Comparison of ENCODE assay signal across 8 mouse cellular contexts in the genomic region with DNA sequence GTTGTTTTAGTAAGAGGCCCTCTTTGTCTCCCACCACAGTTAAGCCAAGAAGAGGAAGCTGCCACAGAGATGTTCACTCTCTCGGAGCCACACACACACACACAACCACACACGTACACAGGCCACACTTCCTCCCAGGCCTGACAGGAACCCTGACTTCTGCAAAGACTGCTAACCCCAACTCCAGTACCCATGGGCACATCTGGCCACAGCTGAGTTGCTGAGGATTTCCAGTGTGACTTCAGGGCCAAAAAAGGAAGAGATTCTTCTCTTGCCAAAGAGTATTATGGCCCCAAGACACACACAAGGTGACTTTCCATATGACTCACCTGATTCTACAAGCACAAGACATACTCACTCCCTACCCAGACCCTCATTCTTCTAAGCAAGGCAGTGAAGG. TPM values are rescaled to one million over a fixed set of nuclear protein-coding genes. Genes with fewer than 3 reads are reported as not detected.
A peak's percentile ranks its signal among the peaks of the same experiment; 100 is the strongest.
DNase-seq lines count a peak whose midpoint lies in the region; ATAC-seq lines count a peak whose summit lies in the region.

No protein-coding gene starts in this region.

- peak; percentile 95 for ATAC-seq in monocyte, adult 5-6 weeks (replicated peaks; ENCODE audit: insufficient number of reproducible peaks, low FRiP score, low TSS enrichment, poor library complexity, severe bottlenecking)

- DNase-seq in adrenal gland, adult 2 months, result peak; percentile 11
- no peak for DNase-seq in adrenal gland, postnatal 14 days
- DNase-seq in 416B (ENCODE audit: low read depth) (peak; percentile 96), liver (peak; percentile 34)
- DNase-seq in left cerebral cortex, adult 11 months (ENCODE audit: low spot score), result no peak
- no peak for DNase-seq in retina, embryonic 14.5 days (ENCODE audit: low spot score)
- no peak for DNase-seq in c-Kit-positive CD71-positive TER-119-positive erythroid progenitor cells, embryonic 14.5 days (ENCODE audit: low spot score)

RNA-seq across cellular contexts. Expression of a gene that starts 34.1 kb away (rescaled TPM):
- total RNA-seq in adrenal gland, adult 2 months (2021), result 10 to 100 TPM; 46.2 to 76.2 TPM
- polyA plus RNA-seq in adrenal gland, adult 2 months (2012; rRNA removed), result 47.7 and 49.6 TPM in 2 replicates
- total RNA-seq in adrenal gland, postnatal 14 days (2021), result 44.2 and 49.0 TPM in 2 replicates
- 129 to 139 TPM (median 130 TPM) in 3 replicates for total RNA-seq in monocyte, adult 5-6 weeks (2017)

Comparison
In these comparisons a context has a peak if more than half of its experiments do, and no peak if none do; other contexts are left out.
1. DNase-seq: peak in adrenal gland, adult 2 months (single experiment), 416B (single experiment) and liver (single experiment); none in adrenal gland, postnatal 14 days (single experiment), left cerebral cortex, adult 11 months (single experiment), retina, embryonic 14.5 days (single experiment) and c-Kit-positive CD71-positive TER-119-positive erythroid progenitor cells, embryonic 14.5 days (single experiment).